Mouse (Mus musculus) layer of hippocampus, adult 9-10 months (tissue): ENCODE results near the gene Nab2.

ENCODE experiments used
- DNase-seq: peaks from one replicate; pipeline ENCODE4 v3.0.0; 2022; ENCODE audit warnings: low spot score

The Nab2 gene

DNA sequence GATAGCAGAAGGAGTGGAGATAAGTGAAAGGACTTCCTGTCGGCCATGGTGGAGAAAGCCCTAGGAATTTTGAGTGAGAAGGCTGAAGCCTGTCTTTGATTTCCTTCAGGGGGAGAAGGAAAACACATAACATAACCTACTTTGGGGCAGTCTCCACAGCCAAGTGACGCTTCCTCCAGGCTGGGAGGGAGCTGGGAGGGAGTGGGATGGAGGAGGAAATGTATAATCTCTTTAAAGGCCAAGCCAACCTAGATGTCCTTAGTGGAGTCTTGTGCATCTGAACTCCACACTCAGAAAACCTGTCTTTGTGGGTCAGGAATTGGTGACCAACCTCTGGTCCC lies 53.4 kb downstream of the Nab2 start:
- no peak for DNase-seq

- no peak for DNase-seq
These were observed 53.9 kb downstream of the Nab2 start for GRCm38 (mm10) chr10:127614236-127615033.

GRCm38 (mm10) chr10:127612079-127612775 lies 56.1 kb downstream of the Nab2 start:
- no peak for DNase-seq
